Mouse (Mus musculus): ENCODE measurements at regions not wholly inside any gene's neighbourhood (a gene's known extent, or its start where the extent isn't known, plus 50 kb on each side); places are given as distances from the start of the nearest gene placed in this dataset.

- TF ChIP-seq CTCF (IDR thresholded peaks at IDR 0.05; ENCODE audit: low read depth, low read length) (no peak), POLR2A (IDR thresholded peaks at IDR 0.05; ENCODE audit: borderline replicate concordance, low read depth, low read length) (no peak)
Observed at GRCm38 (mm10) chr3:39998628-39999027, 532.5 kb upstream of the Intu start.
